9 mouse cellular contexts compared by ENCODE assay signal in the genomic region with DNA sequence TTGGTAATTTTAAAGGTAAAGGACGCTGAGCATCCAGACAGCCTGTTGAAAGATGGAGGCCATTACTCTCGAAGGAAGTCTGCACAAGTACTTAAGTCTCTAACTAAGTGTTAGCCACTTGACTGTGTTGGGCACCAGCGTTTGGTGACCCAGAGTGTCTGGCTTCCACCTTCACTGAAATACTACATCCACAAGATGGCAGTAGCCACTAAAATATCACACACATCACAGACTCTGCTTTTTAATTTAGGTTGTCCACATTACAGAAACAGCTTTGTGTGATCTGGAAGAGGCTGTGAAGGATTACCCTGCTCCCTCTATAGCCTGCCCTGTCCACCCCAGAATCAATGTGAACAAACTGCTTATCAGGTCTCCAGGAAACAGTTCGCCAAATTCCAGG.
DNase-seq lines count a peak whose midpoint lies in the region; ATAC-seq and TF ChIP-seq lines count a peak whose summit lies in the region.
"Had no signal": no experiment of that assay in that cellular context is flagged by ENCODE, and none has a peak within 500 bp of the region (broad histone marks: within the 10 kb centered on the region; RNA-seq: fewer than 3 reads in every experiment).

No protein-coding gene starts in this region.

- H3K4me3 ChIP-seq in gastrocnemius, adult 2 months: no peak overlapping the region
- H3K4me3 ChIP-seq in C2C12 (ENCODE audit: insufficient read depth, poor library complexity, severe bottlenecking): no peak overlapping the region
- no peak overlapping the region for H3K4me3 ChIP-seq in hindbrain, embryonic 15.5 days
- H3K4me3 ChIP-seq in heart, embryonic 11.5 days (ENCODE audit: low read depth, low read length): no peak overlapping the region
- H3K4me3 ChIP-seq: myocyte had no signal

- no peaks in the 10 kb centered on the region for H3K4me1 ChIP-seq in hindbrain, embryonic 15.5 days (replicated peaks)
- no peaks in the 10 kb centered on the region for H3K4me1 ChIP-seq in heart, embryonic 11.5 days (ENCODE audit: control insufficient read depth, insufficient read depth, low read length)

- H3K27me3 ChIP-seq in C2C12 (ENCODE audit: control insufficient read depth, insufficient read depth, insufficient read length): no peaks in the 10 kb centered on the region
- no peaks in the 10 kb centered on the region for H3K27me3 ChIP-seq in hindbrain, embryonic 15.5 days
- no peaks in the 10 kb centered on the region for H3K27me3 ChIP-seq in heart, embryonic 11.5 days (ENCODE audit: control insufficient read depth, insufficient read depth, low read length)

- no peaks in the 10 kb centered on the region for H3K9me3 ChIP-seq in hindbrain, embryonic 15.5 days
- H3K9me3 ChIP-seq in heart, embryonic 11.5 days (replicated peaks; ENCODE audit: control insufficient read depth, low read length): peaks cover 2% of the 10 kb centered on the region; the same call in 1 of the 2 replicates

- no peak overlapping the region for H3K4me2 ChIP-seq in hindbrain, embryonic 15.5 days
- no peak overlapping the region for H3K4me2 ChIP-seq in heart, embryonic 11.5 days

- peak; percentile 71 for TF ChIP-seq CTCF in gastrocnemius, adult 2 months (IDR thresholded peaks at IDR 0.05)
- TF ChIP-seq CTCF in C2C12 (IDR thresholded peaks at IDR 0.05; ENCODE audit: control insufficient read depth, insufficient read depth, insufficient read length): peak; percentile 15

- no peaks in the 10 kb centered on the region for H3K36me3 ChIP-seq in C2C12 (ENCODE audit: control insufficient read depth, insufficient read depth)
- H3K36me3 ChIP-seq in hindbrain, embryonic 15.5 days: no peaks in the 10 kb centered on the region
- H3K36me3 ChIP-seq in heart, embryonic 11.5 days (ENCODE audit: control insufficient read depth, insufficient read depth, low read length): no peaks in the 10 kb centered on the region

- H3K9ac ChIP-seq in hindbrain, embryonic 15.5 days: no peak overlapping the region
- no peak overlapping the region for H3K9ac ChIP-seq in heart, embryonic 11.5 days (ENCODE audit: low read depth, low read length)

- WGBS in hindbrain, embryonic 15.5 days: 37% methylated on average over 4 of the region's 4 CpGs
- WGBS in heart, embryonic 11.5 days (ENCODE audit: insufficient replicate concordance): 24% methylated on average over 4 of the region's 4 CpGs

- H3ac ChIP-seq in C2C12 (ENCODE audit: control insufficient read depth, insufficient read length, low read depth): no peak overlapping the region

- ATAC-seq in hindbrain, embryonic 15.5 days (ENCODE audit: low FRiP score, low read depth): peak; percentile 86
- ATAC-seq in heart, embryonic 11.5 days (replicated peaks; ENCODE audit: insufficient number of reproducible peaks, low FRiP score, low TSS enrichment): no peak

- H3K27ac ChIP-seq in gastrocnemius, adult 2 months: no peak overlapping the region
- no peak overlapping the region for H3K27ac ChIP-seq in hindbrain, embryonic 15.5 days (replicated peaks)
- no peak overlapping the region for H3K27ac ChIP-seq in heart, embryonic 11.5 days (ENCODE audit: low read depth, low read length)

- H3K79me3 ChIP-seq in C2C12 (ENCODE audit: low read depth): no peaks in the 10 kb centered on the region

- DNase-seq in gastrocnemius, adult 2 months: no peak
- DNase-seq in gastrocnemius, postnatal 25 days: no peak
- DNase-seq in brain, adult 2 months (ENCODE audit: low read depth, low spot score): peak; percentile 67
- DNase-seq in lung, postnatal 25 days (ENCODE audit: low spot score): peak; percentile 5
- DNase-seq in skeletal muscle tissue, adult 2 months (ENCODE audit: low read depth, low spot score): peak; percentile 23

- H3K79me2 ChIP-seq in C2C12 (ENCODE audit: control insufficient read depth, insufficient read depth): no peaks in the 10 kb centered on the region

- intact Hi-C loops in gastrocnemius, adult 2 months (cut with DNase I): loop anchor here (1.0 to 10.0 kb wide), 2 partner anchors 297 to 427 kb away; a partner anchor contains a TSS

TF ChIP-seq in C2C12, 6 proteins besides CTCF, POLR2A, EP300 and RAD21:
- TF ChIP-seq MAX (IDR thresholded peaks at IDR 0.05) (no peak), CEBPB (IDR thresholded peaks at IDR 0.05; ENCODE audit: low read depth) (no peak), USF1 (IDR thresholded peaks at IDR 0.05; ENCODE audit: low read depth) (no peak), MYOD1 (IDR thresholded peaks at IDR 0.05; ENCODE audit: control insufficient read depth, insufficient read length, low read depth) (no peak), MYOG (IDR thresholded peaks at IDR 0.05; ENCODE audit: control insufficient read depth, extremely low read depth, insufficient read length) (no peak), FOSL1 (IDR thresholded peaks at IDR 0.05; ENCODE audit: insufficient read depth, low read length, poor library complexity, severe bottlenecking) (no peak)
TF ChIP-seq in C2C12: peak in this region for 0.

Comparison
In these comparisons a context has a peak if more than half of its experiments do, and no peak if none do; other contexts are left out.
1. DNase-seq: peak in brain, adult 2 months (single experiment), lung, postnatal 25 days (single experiment) and skeletal muscle tissue, adult 2 months (single experiment); none in gastrocnemius, adult 2 months (single experiment) and gastrocnemius, postnatal 25 days (single experiment).